Mouse (Mus musculus) adrenal gland, adult 2 months (tissue): ENCODE measurements around the gene 4930442H23Rik. TPM values are rescaled to one million over a fixed set of nuclear protein-coding genes. Genes with fewer than 3 reads are reported as not detected.

ENCODE experiments used
- DNase-seq: peaks from one replicate; pipeline ENCODE4 v3.0.0; 2021
- polyA plus RNA-seq: library from polyadenylated mRNA; depleted of rRNA; stranded (reverse); fragments of >200 nt; gene quantifications from 2 replicates; pipeline ENCODE4 v1.2.3, GENCODE M21; 2012
- total RNA-seq, 2 experiments: library from RNA; stranded (reverse); gene quantifications; 2 replicates each; pipeline ENCODE4 v1.2.3; 2021

Gene 4930442H23Rik
- total and polyA plus RNA-seq, 3 experiments: 0.12 TPM; not detected in 2

DNA sequence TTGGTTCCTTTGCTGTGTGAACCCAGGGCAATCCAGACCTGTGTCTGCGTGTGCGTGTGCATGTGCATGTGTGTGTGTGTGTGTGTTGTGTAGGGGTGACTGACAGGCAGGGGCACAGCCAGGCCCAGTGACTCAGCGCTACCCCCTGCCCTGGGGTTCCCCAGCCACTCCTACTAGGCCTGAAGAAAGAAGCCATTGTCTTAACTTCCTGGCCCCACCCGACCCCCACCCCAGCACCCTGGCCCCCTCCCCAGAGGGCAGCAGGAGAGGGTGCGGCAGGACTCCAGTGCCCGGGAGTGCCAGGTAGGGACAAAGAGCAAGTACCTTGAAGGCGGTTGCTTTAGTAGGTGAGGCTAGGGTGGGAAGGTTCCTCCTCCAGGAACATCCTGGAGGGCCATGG lies 37.9 kb downstream of the 4930442H23Rik start:
- peak; percentile 19 for DNase-seq

DNA sequence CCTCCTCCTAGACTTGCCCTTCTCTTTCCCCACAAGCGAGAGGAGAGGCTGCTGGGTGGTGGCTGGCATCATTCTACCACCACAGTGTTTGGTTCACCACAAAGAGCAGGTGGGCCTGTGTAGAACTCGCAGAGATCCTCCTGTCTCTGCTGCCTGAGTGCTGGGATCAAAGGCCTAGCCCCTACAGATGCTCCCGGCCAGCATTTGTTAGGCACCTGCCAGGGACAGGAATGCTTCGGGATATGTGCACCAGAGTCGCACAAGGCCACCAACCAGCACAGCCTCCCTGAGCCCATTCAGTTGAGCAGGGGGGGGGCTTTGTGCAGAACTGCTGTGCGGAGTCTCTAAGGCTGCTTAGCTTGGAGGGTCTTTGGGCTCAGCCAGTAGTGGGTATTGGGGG lies 38.3 kb downstream of the 4930442H23Rik start:
- no peak for DNase-seq

DNA sequence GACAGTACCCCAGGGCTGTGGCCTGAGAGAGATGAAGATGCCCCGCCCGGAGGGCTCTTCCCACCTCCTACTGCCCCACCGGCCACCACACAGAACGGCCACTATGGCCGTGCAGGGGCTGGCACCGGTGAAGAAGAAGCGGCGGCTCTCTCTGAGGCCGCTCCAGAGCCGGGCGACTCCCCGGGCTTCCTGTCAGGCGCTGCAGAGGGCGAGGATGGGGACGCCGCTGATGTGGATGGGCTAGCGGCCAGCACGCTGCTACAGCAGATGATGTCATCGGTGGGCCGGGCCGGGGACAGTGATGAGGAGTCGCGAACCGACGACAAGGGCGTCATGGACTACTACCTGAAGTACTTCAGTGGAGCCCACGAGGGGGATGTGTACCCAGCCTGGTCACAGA lies 39.0 kb downstream of the 4930442H23Rik start:
- peak; percentile 61 for DNase-seq

DNA sequence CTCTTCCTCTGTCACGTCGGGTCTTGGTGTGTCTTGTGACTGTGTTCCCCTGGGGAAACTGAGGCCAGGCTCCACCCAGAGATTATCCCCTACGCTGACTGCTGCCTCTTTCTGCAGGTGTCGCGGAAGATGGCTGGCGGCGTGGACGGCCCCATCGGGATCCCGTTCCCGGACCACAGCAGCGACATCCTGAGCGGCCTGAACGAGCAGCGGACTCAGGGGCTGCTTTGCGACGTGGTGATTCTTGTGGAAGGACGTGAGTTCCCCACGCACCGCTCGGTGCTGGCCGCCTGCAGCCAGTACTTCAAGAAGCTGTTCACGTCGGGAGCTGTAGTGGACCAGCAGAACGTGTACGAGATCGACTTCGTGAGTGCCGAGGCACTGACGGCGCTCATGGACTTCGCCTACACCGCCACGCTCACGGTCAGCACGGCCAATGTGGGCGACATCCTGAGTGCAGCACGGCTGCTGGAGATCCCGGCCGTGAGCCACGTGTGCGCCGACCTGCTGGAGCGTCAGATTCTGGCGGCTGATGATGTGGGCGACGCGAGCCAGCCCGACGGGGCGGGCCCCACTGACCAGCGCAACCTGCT lies 39.7 kb downstream of the 4930442H23Rik start:
- peak; percentile 24 for DNase-seq

DNA sequence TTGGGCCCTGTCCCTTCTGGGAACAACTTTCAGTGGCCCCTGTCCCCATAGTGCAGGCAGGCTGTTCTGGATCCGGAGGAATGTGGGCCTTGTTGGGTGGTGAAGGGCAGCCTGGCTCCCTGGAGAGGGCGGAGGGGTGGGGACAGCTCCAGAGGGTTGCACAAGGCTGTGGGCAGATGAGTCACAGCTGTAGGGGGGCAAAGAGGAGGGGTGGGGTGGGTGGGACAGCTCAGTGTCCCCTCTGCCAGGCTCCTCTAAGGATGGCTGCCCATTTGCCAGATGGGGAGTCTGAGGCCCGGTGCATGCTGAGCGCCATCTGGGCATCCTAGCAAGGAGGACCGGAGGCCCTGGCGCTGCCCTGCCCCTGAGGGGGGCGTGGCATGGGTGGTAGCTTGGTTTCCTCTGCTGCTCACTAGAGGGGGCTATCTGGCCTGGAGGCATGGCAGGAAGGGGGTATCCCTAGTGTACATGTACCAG lies 40.5 kb downstream of the 4930442H23Rik start:
- DNase-seq: peak; percentile 84

DNA sequence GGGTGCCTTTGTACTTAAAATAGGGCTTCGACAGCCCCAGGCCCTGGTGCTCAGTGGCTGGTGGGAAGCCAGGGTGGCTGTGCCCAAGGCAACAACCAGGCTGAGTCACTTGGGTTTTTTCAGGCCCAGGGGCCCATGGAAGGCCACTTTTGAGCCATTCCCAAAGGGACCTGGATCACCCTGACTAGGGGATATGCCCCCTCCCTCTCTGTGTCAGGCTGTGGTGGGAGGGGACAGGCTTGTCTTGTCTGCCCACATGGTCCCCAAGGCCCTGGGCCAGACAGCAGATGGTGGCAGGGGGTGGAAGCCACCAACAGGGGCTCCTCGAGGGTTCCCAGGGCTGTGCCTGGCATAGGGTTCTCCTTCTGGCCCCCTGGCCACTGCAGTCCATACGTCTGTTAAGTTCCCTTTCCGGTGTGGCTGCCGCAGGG lies 41.1 kb downstream of the 4930442H23Rik start:
- peak; percentile 81 for DNase-seq

DNA sequence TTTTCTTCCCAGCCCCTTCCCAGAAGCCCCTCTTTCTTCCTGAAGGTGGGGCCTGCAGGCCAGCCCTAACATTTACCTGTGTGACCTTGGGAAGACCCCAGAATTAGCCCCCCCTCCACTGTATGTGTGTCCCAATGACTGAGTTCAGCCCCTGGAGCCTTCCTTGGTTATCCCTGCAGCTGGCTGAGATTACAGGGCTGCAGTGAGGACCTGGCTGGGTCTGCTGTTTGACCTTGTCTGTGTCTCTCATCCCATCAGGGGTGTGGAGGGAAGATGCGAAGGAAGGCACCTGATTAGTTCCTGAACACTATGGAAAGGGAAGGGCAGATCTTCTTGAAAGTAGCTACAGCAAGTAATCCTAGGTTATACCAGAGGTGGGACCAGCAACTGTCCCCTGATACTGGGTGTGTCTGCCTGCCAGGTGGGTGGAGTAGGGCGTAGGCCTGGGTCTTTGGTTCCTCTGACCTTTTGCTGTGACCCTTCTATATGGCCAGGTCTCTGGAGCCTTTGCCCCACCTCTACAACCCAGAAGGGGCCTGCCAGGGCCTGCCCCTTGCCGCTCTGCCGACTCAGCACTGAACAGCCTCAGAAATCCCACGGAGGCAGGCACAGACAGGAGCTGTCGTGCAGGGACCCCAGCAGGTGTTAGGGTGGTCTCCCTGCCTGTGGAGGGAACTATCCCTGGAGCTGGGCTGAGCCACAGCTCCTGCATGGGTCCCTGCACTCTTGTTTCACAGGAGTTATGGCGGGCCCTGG lies 42.0 kb downstream of the 4930442H23Rik start:
- no peak for DNase-seq

DNA sequence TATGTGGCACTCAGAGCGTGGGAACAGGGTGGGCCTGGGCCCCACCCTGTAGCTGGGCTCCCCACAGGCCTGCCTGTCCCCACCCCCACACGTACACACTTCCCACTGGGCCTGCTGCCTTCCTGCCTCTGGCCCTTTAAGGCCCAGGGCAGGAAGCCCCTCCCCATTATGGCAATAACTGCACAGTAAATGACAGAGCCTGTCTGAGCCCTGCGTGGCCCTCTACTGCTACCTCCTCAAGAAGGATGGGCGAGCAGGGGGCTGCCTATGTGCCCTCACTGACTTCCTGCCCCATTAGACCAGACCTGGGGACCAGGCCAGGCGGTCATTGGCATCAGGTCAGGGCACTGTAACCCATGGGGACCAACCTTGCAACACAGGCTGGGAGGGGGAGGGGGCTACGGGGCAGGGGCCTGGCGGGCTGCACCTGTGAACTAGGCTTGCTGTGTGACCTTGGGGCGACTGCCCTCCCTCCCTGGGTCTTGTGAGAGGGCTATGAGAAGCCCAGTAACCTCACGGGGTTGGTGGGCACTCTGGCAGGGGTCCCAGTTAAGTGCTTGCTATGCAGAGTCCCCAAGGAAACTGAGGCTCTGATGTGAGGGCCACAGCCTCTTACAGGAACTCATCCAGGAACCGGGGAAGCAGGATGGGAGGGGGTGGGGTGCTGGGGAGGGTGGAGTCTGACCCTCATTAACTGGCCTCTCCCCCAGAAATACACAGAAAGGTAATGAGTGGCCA lies 42.8 kb downstream of the 4930442H23Rik start:
- DNase-seq: peak; percentile 59

DNA sequence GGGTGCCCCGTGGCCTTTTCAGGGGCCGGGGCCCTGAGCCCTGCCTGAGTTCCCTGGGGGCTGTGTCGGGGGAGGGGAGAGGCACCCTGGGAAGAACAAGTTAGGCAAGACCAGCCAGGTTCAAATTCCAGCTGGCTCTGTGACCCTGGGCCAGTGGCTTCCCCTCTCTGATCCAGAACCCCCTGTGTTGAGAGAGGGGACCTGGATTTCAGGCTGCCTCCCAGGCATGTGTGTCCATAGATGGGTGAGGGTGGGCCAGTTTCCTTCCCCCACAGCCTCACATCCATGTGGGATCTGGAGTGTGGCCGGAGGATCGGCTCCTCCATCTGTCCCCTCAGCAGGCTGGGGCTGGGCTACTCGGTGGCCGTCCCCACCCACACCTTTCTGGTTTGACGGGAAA lies 43.6 kb downstream of the 4930442H23Rik start:
- DNase-seq: peak; percentile 49

DNA sequence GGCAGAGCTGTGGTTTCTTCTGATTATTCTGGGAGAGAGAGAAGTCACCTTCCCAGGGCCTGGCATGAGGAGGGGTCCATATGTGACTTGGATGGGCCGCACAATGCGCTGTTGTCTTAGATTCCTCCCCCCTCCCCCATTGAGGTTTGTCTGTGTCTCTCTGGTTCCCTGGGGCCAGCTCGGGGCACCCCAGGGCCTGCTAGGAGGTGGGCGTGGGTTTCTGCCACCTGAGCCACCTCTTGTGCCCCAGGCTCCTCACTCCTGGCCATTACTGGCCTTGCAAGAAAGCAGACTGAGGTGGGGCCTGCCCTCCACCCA lies 44.2 kb downstream of the 4930442H23Rik start:
- peak; percentile 18 for DNase-seq

DNA sequence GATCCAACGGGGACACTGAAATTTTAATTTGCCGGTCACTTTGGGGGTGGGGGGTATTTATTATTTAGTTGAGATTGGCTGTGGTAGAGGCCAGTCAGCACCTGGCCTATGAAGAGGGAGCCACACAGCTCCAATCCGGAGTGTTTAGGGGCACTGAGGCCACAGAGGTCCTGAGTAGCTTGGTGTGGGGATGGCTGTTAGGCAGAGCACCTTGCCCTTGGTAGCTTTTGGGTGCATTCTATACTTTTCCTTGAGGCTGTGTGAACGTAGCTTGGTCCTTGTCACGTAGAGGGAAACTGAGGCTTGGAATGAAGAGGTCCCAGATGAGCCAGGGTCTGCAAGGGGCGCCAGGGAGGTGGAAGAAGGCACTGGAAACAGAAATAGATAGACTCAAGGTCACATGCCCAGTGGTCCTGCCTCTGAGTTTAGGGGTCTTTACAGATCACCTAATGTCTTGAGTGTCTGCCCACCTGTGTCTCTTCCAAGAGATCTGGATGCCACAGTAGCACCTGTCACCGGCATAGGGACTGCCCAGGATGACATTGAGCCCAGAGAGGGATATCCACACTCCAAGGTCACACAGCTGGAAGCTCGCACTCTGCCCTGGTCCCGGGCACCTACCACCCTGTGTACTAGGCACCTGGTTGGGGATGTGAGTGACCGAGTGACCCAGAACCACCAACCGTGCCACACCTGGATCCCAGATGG lies 44.7 kb downstream of the 4930442H23Rik start:
- peak; percentile 30 for DNase-seq

DNA sequence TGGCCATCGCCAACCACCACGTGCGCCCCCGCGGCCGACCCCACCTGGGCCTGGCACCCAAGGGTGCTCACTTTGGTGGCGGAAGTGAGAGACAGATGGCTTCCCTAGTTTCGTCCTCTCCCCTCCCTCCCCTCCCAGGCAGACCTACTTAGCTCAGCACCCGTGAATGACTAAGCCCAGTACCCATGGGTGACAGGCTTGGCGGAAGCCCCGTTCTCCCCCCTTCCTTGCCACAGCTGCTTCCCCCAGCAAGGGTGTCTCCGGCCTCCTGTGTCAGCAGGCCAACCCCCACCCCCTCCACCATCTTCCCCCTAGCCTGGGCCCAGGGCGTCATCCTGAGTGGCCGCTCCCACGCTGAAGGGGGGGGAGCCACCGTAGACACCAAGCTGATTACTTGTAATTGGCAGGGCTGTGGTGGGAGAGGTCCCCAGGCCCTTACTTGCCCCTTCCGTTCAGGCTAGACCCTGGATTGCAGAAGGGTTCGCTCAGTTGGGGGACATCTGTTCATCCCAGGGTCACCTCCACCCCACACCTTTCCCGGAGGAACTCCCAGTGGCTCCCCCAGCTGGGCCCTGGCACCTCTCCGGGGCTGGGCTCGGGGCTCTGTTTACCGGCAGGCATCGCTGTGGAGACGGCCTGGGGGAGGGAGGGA lies 45.4 kb downstream of the 4930442H23Rik start:
- no peak for DNase-seq

DNA sequence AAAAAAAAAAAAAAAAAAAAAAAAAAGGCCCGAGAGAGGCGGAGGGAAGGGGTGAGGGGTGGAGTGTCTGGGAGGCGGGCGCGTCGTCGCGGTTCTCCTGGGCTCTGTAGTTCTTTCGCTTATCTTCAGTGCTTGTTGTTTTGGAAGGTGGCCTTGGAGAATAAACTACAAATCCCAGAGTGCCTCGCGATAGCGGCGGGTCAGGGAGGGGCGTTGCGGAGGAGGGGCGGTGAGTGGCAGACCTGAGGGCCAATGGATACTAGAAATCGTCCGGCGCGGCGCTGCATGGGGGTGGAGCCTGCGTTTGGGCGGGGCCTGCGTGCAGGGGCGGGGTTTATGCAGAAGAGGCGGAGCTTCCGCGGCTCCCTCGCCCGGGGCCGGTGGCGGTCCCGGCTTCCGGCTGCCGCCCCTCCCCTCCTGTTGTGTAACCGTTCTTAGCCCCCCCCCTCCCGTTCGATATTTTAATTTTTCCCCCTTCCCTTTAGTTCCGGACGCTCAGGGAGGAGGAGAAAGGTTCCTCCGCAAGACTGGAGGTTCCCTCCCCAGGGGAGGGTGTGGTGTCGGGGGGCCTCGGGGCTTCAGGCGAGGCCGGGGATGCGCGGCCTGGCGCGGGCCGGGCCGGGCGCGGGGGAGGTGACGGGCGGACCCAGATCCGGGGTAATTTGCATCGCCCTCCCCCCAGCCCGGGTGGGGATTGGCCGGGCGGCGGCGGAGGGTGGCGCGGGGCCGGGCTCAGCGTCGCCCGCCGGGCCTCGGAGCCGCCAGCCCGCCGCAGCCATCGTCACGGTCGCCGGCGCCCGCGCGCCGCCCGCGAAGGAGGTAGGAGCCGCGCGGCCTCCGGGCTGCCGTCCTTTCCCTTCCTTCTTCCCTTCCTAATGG lies 46.2 kb downstream of the 4930442H23Rik start:
- DNase-seq: peak; percentile 99

DNA sequence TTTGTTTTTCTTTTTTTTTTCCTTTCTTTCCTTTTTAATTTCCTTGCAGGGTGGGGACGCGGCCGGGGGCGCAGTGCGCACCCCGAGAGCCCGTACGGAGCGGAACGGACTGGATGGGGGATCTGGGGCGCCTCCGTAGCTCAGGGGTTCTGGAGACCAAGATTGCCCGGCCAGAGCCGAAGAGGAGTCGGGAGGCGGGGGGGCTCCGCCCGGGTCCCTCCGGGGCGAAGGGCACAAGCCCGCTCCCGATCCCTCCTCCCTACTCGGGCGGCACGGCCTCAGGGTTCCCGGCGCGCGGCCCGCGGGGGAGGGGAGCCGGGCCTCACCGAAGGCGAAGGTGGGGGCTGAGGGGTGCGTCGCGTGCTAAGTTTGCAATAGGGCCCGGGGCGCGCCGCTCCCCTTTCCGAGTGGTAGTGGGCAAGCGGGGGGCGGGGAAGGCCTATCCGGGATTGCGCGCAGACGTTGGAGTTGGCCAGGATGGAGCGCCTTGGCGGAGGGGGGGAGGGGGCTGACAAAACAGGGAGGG lies 46.9 kb downstream of the 4930442H23Rik start:
- DNase-seq: peak; percentile 90

DNA sequence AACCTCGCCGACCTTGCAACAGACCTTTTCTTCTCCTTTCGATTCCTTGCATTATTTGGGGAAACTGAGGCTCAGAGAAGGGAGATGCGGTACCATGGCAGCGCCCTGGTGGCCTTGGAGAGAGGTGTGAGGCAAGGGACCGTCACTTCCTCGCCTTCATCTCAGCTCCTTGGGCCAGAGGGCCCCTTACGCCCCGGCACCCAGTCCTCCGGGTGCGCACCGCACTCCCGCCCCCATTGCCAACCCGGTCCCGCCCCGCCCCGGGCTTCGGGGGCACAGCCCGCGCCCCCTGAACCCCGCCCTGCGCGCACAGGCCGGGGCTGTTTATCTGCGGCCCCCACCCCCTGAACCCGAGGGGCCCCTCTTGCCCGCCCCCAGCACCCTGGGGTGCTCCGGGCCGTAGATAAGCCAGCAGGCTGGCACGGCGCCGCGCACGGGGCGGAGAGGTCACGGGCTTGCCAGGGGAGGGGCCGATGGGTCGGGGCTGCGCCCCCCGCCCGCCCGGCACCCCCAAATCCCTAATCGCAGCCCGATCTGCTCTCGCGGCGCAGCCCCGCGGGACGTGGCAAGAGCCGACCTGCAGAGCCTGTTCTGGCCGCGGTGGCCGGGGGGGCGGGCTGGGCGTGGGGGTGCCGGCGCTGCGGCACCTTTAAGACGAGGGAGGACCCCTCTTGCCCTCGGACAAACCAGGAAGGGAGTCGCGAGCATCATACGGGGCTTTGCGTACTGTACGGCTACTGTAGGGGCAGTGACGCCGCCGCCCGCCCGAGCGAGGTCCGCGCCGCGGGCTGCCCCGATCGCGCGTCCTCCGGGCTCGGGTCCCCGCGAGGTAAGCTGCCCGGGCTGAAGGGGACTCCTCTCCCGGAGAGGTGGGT lies 47.6 kb downstream of the 4930442H23Rik start:
- DNase-seq: peak; percentile 87

DNA sequence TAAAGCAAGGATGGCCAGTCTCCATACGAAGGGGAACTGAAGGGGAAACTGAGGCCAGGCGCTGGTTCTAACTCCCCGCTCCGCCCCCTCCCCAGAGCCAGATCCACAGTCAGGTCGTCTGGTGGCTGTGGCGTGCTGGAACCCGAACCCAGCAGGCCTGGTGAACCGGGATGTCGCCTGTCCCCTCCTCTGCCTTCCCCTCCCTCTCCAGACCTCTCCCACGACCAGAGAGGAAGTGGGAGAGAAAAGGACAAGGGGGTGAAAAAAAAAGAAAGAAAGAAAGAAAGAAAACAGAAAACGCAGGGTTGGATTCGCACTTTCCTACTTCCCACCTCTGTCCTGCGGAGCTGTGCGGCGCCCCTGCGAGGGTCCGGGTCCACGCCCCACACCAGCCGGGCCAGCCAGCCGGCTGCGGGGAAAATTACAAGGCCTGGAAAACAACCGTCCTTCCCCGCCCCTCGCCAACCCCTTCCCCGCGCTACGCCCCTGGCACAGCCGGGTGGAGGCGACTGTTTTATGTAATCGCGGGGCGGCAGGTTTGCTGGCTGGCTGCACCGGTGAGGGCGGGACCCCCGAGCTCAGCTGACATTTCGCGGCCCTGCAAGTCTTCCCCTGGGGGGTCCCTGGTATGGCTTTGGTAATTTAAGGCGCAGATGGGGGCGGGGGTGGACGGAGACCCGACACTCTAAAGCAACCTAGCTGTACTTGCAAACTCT lies 48.5 kb downstream of the 4930442H23Rik start, which contains the start of gene Zbtb7a:
Gene Zbtb7a, plus strand, starts transcription at position 255 of the 716 bp plus-strand sequence.
- DNase-seq: peak; percentile 62

DNA sequence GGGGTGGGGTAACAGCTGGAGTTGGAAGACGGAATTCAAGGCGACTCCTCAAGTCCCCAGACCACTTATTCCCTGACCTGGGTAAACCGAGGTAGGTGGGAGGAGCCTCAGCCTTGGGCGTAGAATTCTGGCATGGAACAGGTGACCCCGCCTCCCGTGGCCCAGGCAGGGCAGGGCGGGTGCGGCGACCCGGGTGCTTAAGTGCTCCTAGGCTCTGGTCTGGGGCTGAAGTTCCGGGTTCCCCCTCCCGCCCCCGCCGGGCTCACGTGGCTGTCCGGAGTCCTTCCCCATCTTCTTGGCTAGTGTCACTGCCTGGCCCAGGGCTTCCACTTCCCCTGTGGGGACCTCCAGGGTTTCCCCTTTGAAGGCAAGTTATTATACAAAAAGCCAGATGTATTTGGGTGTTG lies 49.5 kb downstream of the 4930442H23Rik start:
- peak; percentile 77 for DNase-seq
